Mouse (Mus musculus) limb, embryonic 10.5 days (tissue): ENCODE measurements around the gene Gm5797. TPM values are rescaled to one million over a fixed set of nuclear protein-coding genes. Genes with fewer than 3 reads are reported as not detected.
"Not testable (repeated sequence)": the region's sequence is repeated elsewhere in the genome, so short reads cannot be mapped to it uniquely, and the experiment has no call there.

ENCODE experiments used
- DNase-seq: peaks from one replicate; pipeline ENCODE4 v3.0.0-alpha.2; 2017; ENCODE audit warnings: low spot score
- H3K27ac ChIP-seq: fragments of 300-500 bp; sonication (generic); 2 replicates; pipeline ENCODE4 v1.5.1; 2016; ENCODE audit warnings: mild to moderate bottlenecking
- H3K27me3 ChIP-seq: fragments of 300-500 bp; sonication (generic); 2 replicates; pipeline ENCODE4 v1.6.1; 2016; ENCODE audit warnings: low read depth, mild to moderate bottlenecking; ENCODE audit not compliant: poor library complexity, severe bottlenecking
- H3K36me3 ChIP-seq: fragments of 300-500 bp; sonication (generic); 2 replicates; pipeline ENCODE4 v1.6.1; 2016; ENCODE audit warnings: mild to moderate bottlenecking, moderate library complexity
- H3K4me1 ChIP-seq: fragments of 300-500 bp; sonication (generic); 2 replicates; pipeline ENCODE4 v1.6.1; 2016
- H3K4me3 ChIP-seq: fragments of 300-500 bp; sonication (generic); 2 replicates; pipeline ENCODE4 v1.5.1; 2016; ENCODE audit warnings: mild to moderate bottlenecking, moderate library complexity
- H3K9me3 ChIP-seq: fragments of 300-500 bp; sonication (generic); replicated peaks from 2 replicates; pipeline ENCODE4 v1.6.1; 2016; ENCODE audit warnings: mild to moderate bottlenecking
- WGBS: fragments of 180-500 bp; shearing (Covaris S2); methylation state at CpG from one replicate; pipeline ENCODE4 v1.1.7; 2016; 5-methylcytosine and 5-hydroxymethylcytosine counted together
- polyA plus RNA-seq: library from polyadenylated mRNA; unstranded; fragments of >200 nt; fragmentation: Nextera tagmentation; extraction: Ambion mirVana; gene quantifications from 2 replicates; pipeline ENCODE4 v1.2.1, GENCODE M21; 2016

The Gm5797 gene
- polyA plus RNA-seq: not detected in 2 replicates

DNA sequence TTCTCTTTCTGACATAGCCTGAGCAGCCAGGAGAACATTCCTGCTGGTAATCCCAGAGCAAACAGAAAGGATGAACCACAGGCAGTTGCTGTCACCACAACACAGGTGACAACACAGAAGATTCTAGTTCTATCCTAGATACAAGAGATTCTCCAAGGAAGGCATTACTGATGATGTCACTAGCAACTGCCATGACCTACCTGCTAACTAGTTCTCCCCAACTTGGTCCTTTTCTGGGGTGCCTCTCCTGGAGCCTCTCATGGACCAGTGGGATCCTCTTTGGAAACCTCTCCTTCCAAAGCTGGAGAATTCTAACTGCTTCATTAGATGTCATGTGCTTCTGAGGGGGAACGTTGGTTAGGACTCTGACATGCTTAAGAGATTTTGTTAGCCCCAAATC lies at the start of gene Gm5797:
Gene Gm5797, minus strand, starts transcription at position 101 of the 400 bp plus-strand sequence.
- H3K27ac ChIP-seq, H3K4me1 ChIP-seq, DNase-seq, H3K4me3 ChIP-seq, H3K36me3 ChIP-seq, H3K27me3 ChIP-seq, H3K9me3 ChIP-seq: not testable (repeated sequence)
- WGBS: no CpG with 5 or more reads among the region's 1 CpGs

DNA sequence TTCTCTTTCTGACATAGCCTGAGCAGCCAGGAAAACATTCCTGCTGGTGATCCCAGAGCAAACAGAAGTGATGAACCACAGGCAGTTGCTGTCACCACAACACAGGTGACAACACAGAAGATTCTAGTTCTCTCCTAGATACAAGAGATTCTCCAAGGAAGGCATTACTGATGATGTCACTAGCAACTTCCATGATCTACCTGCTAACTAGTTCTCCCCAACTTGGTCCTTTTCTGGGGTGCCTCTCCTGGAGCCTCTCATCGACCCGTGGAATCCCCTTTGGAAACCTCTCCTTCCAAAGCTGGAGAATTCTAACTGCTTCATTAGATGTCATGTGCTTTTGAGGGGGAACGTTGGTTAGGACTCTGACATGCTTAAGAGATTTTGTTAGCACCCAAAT lies 32.8 kb upstream of the Gm5797 start, which contains the start of gene Gm8374:
Gene Gm8374, minus strand, starts transcription at position 101 of the 400 bp plus-strand sequence.
- H3K27me3 ChIP-seq, H3K4me1 ChIP-seq, H3K27ac ChIP-seq, H3K4me3 ChIP-seq, H3K36me3 ChIP-seq, DNase-seq, H3K9me3 ChIP-seq: not testable (repeated sequence)
- WGBS: 86% methylated on average over 3 of the region's 3 CpGs

DNA sequence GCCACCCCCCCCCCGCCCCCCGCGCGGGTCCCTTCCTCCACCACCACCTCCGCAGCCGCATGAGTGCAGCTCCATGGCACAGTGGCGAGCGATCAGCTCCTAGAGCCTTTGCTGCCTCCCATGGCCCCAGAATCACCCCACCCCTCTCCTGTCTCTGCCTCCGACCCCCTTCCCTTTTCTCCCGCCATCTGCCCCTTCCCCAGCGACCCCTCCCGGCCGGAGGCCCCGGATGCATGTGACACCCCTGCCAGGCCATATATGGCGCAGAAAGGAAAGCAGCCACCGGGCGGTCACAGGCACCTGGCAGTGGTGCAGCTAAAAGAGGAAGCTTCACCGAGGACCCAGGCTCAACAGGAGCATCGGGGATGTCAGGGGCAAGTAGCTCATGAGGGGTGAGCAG lies 17.1 kb downstream of the Gm5797 start:
- H3K27ac ChIP-seq: peak overlapping the region; percentile 71

DNA sequence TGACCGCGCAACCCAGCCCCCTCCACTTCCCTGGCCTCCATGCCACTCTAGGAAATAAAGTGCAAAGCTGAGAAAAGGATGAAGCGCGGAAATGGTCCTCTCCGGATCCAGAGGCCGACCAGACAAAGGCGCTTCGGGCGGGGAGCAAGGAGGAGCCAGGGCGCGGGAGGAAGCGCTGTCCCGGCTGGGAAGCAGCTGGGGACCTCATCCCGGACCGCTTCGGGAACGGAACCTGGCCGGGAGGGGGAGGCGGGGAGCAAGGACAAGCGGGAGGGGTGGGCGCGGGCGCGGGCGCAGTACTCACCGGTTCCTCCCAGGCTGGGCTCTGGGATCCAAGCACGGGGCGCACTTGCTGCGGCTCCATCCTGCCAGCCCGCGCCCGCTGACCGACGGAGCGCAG lies 17.5 kb downstream of the Gm5797 start, which contains the start of gene Gm3739:
Gene Gm3739, minus strand, starts transcription at position 389 of the 400 bp plus-strand sequence.
- WGBS: 1% methylated on average over 28 of the region's 35 CpGs
- H3K36me3 ChIP-seq, H3K27me3 ChIP-seq, H3K9me3 ChIP-seq, H3K4me1 ChIP-seq, DNase-seq: not testable (repeated sequence)
- Histone ChIP-seq H3K27ac (peak within 1 kb of the TSS; percentile 71), H3K4me3 (peak within 1 kb of the TSS; percentile 55)

More for the DNA sequence above, 17.1 kb downstream of the Gm5797 start:
- peak; percentile 65 for DNase-seq
- not testable (repeated sequence) for H3K9me3 ChIP-seq, H3K36me3 ChIP-seq, H3K27me3 ChIP-seq, H3K4me1 ChIP-seq
- H3K4me3 ChIP-seq: peak overlapping the region; percentile 55
- 2% methylated on average over 18 of the region's 19 CpGs for WGBS

Other genes with a start within 250 kb of the Gm5797 start
- 1.2 and 1.5 TPM in 2 replicates for gene Gm3696, start 231.8 kb downstream of the Gm5797 start, polyA plus RNA-seq
- not detected in 2 replicates for gene Gm6676, start 207.0 kb downstream of the Gm5797 start, polyA plus RNA-seq
- 3.7 and 4.1 TPM in 2 replicates for gene Gm3512, start 157.9 kb downstream of the Gm5797 start, polyA plus RNA-seq
- gene Gm16434, start 137.9 kb downstream of the Gm5797 start, polyA plus RNA-seq: not detected in 2 replicates
- not detected in 2 replicates for gene Gm3727, start 67.7 kb downstream of the Gm5797 start, polyA plus RNA-seq
- 1.5 TPM in 2 replicates for gene Gm3739, start 17.3 kb downstream of the Gm5797 start, polyA plus RNA-seq
- gene Gm8374, start 32.7 kb upstream of the Gm5797 start, polyA plus RNA-seq: not detected in 2 replicates
- gene Gm3755, start 118.5 kb upstream of the Gm5797 start, polyA plus RNA-seq: 0.19 TPM in 1 of 2 replicates, not detected in the other
- 0.93 and 1.4 TPM in 2 replicates for gene Gm3752, start 151.4 kb upstream of the Gm5797 start, polyA plus RNA-seq
- gene Gm3558, start 236.2 kb upstream of the Gm5797 start, polyA plus RNA-seq: 0.30 and 0.99 TPM in 2 replicates